Mouse (Mus musculus): ENCODE measurements around the gene Smug1.

The Smug1 gene

DNA sequence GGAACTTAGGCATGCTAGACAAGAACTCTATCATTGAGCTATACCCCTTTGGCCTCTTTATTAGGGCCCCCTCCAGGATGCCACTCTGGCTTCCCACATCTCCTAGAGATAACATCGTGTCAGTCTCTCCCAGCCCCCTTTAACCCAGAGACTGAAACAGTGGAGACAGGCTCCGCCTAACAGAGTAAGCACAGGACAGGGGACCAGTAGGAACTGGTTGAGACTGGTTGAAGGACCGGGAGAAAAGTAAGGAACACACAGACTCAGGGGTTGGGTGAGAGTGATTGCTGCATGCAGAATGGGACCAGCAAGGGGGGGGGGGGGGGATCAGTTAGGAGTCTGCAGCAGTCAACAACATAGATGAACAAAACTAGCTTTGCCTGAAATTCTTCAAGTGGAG is 22.7 kb downstream of the Smug1 start:
- DNase-seq: no peak

DNA sequence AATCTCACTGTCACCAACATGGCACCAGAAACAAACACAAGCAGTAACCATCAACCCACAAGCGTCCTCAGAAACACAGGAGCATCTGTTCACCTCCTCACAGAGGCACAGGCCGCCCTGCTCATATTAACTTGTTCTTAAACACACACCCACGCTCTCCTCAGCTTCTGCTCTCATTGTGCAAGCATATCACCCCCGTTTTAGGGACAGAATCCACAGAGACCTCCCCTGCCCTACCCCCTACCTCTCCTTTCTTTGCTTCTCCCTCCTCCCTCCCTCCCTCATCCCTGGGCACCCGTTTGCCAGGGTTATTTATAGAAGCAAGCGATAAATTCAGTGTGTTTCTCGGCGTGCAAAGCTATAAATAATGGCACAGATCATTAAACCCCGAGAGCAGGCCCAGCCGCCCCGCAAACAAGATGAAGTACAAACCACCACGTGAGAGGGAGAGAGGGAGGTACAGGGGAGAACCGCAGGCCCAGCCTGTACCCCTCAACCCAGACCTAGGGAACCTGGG is 31.4 kb downstream of the Smug1 start:
- no peak for DNase-seq

DNA sequence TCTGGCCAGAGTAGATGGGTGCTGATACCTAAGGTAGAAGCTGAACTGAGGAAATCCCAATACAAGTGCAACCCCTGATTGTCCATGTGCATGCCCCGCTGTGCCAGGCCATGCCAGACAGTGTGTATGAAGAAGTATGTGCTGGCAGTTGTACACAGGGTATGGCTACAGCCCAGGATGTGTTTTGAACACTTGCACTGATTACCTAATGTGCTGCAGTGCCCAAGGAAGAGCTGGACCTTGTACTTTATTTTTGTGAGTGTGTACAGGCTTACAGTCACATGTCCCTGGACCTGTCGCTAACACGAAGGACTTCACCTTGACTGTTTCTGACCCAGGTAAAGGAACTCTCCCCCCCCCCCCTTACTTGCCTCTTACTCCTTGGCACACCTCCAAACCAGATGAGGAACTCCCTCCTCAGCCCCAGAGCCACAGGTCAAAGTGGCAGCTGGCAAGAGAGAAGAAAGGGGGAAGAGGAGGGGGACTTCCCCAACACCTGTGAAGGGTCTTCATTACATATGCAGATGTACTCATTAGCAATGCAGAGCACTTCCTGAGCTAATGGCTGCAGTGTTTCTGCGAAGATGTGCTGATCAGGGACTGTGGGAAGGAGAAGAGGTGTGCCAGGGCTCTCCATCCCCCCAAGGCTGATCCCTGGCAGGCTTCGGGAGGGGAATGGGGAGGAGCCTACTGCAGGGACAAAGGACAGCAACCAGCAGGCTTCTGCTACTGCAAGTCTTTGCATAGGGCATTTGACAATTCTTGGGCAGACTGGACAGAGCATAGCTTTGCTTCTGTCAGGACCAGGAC is 32.4 kb downstream of the Smug1 start:
- DNase-seq: no peak

DNA sequence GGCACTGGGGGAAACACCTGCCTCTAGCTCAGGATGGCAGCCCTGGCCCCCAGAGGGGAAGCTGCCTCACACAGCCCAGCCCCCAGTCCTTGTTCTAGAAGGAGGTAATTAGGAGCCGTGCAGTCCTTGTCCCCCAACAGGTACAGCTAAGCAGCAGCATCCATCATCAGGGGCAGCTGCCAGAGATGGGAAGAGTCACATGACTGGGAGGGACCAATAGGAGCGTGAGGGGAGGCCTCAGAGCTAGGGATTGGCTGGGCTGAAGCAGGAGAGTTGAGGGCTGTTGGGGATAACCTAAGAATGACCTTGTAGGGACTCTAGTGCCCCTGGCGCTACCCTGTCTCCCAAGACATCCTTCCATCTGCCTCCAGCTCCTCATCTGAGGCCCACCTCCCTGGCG is 33.1 kb downstream of the Smug1 start:
- no peak for DNase-seq

DNA sequence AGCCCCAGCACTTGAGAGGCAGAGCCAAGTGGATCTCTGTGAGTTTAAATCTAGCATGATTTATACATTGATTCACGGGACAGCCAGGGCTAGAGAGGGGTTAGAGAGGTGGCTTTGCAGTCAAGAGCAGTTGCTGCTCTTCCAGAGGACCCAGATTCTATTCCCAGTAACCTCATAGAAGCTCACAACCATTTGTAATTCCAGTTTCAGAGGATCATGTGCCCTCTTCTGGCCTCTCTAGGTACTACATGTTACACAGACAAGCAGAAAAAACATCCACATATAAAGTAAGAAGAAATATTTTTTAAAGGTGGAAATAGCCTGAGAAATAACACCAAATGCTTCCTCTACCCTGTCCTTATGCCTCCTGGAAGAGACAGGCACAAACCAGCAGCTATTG is 36.2 kb downstream of the Smug1 start:
- no peak for DNase-seq

DNA sequence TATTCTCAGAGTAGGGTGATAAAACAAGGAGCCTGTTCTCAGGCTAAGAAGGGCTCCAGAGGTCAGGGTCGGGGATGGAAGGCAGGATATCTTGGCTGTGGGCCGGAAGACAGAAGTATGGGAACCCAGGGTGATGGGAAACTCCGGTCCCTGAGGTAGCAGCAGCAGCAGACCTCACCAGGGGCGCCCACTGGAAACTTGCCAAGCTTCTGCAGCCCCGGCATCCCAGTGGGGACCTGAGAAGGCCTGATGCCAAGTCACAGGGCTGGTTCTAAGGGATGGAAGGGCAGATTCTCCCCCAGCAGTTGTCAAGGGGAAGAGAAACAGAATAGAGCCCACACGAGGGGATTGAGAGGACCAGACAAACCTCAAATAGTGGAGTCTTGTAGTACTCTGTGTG is 37.6 kb downstream of the Smug1 start:
- no peak for DNase-seq

DNA sequence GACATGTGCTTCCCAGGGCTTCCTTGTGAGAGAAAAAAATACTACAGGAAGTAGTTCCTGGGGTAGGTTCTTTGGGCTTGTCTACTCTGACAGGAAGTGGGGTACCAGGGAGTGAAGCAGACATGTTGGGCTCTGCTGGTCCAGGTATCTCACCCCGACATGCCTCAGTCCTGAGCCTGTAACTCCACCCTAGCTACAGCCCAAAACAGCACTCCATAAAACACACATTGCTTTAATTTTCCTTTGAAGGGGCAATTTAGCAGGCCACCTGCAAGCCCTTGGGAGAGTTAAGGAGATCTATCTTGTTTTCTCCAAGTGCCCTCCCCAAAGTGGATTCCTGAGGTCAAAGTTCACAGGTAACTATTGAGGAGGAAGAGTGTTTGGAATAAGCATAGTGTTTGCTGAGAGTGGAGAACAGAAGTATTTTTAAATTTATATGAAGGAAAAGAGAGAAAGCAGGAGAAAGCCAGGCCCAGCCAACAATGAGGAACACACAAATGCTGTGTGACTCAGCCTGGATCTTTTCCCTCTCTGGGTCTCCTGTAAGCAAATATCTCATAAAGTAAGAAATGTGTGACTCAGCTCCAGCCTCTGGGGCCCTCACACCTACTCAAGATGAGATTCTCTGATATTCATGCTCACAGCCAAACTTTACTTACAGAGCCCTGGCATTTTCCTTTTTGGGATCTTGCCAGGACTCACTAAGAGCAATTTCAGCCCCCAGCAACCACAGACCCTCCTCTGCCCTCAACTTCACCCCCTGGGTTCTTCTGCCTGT is 38.6 kb downstream of the Smug1 start:
- no peak for DNase-seq

DNA sequence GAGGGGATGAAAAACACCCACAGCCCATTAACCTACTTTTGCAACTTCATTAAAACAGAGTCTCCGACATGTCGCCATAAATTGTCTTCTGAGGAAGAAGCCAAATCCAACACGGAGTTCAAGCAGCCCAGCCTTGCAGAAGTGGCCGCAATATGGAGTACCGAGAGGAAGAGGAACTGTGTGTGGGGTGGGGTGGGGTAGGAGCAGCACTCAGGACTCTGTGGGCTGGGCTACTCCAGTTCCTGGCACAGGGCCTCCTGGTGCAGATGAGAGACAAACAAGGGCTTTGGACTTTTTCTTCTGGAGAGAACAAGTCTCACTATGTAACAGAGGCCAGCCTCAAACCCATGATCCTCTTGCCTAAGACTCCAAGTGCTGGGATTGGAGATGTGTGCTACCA is 40.9 kb downstream of the Smug1 start:
- no peak for DNase-seq

DNA sequence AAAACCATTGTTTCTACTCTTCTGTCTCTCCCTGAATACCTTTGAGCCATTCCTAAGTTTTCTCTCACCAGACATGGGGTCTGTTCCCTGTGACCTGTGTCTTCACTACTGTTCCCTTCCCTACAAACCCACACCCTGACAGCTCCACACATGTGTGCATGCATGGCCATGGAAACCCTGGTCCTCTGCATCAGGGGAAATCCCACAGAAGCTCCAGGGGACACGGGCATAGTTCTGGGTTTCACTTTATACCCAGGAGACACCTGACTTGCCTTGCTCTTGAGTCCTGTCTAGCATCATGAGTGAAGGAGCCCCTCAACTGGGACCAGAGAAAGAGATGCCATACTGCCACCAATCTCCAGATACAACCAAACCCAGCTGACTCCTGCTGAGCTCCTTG is 42.6 kb downstream of the Smug1 start:
- DNase-seq: no peak

DNA sequence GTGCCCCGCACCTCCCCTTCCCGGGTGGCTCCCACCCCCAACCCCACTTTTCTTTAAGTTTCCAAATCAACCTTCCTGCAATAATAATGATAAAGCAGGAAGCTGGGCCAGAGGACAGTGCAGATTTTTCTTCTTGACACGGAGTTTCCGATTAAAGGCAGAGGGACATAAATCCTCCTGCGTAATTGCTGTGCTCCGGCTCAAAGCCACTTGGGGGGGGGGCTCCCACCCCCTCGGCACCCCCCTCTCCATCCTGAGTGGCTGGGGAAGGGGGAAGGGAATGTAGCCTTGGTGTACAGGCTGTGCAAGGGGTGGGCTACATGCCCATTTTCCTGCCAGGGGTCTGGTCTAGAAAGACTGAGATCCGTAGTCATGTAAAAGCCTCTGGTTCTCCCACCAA is 43.5 kb downstream of the Smug1 start:
- no peak for DNase-seq

DNA sequence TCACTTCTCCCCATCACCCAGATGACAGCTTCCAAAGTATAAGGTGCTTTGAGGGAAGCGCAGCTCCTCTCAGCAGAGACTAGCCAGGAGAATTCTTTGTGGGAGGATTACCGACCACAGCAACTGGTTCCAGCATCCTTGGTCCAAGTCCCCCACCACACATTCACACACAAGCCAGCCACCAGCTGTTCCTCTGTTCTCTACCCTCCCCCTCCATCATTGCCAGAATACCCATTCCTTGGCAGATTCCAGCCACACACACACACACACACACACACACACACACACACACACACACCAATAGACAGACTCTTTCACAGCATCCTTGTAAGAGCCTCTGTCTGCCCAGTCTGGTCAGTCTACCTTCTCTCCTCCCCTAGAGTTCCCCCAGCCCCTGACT is 44.5 kb downstream of the Smug1 start:
- DNase-seq: no peak

DNA sequence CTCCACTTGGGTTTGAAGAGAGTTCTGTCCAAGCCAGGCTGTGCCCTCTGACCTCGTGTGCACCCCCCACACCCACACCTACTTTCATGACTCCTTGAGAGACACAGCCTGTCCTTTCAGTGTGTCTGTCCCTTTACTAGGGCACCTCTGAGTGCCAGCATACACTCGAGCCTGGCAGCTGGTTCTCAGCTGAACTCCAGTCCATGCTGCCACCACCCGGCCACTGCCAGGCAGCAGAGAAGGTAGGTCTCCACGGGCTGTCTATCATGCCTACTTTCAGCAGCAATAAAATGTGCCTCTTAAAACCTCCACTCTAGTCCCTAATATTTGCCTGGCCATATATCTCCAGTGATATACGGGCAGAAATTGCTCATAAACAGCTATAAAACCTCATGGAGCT is 45.5 kb downstream of the Smug1 start:
- peak; percentile 8 to 9 for DNase-seq

DNA sequence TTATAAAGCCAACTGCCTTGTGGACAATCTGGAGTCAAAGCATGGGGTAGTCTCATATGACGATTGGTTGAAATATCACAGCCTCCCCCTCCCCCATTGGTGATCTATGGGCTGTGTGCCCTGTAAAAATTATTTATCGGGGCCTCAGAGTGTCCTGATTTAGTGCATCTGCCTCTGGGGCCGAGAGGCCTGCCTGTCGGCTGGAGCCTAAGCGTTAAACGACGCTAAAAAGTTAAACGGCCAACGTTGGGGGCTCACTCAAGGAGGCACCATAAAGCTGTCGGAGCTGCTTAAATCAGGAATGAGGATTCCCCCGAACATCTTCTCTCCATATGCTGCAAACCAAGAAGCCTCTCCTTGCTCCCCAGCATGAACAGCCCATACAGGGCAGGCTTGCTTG is 46.3 kb downstream of the Smug1 start:
- DNase-seq: no peak

DNA sequence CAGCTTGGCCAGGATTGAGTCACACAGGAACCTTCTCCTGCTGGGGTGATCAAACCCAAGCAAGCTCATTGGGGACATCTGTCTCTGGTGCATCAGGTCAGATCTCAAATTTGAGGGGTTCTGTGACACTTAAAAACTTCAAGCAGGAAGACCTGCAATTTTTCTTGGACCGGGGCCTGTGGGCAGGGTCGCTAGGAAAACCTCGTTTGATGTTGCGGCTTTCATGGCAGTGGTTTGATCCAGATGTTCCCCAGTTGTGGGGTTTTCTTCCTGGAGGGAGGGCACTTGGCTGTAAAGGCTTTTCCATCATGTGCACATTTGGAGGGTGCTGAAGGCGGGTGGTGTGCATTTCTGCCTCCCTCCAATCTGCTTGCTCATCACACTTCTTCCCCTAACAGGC is 51.2 kb downstream of the Smug1 start:
- DNase-seq: no peak

DNA sequence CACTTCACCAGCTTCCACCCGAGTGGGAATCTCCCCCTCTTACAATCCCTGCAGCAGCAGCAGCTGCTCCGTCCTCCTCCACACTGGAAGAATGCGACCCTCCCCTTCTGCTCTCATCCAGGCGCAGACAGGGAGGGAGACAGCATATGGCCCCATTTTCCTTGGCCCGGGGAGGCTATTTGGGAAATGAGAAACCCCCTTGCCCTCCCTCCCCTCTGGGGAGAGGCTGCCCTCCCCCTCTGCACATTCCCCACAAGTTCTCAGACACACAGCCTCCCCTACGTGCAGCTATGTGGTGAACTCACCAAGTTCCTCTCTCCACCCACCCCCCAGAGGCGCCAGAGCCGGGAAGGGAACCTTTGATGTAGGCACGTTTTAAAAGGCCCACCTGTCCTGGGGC is 51.6 kb downstream of the Smug1 start:
- DNase-seq: no peak

DNA sequence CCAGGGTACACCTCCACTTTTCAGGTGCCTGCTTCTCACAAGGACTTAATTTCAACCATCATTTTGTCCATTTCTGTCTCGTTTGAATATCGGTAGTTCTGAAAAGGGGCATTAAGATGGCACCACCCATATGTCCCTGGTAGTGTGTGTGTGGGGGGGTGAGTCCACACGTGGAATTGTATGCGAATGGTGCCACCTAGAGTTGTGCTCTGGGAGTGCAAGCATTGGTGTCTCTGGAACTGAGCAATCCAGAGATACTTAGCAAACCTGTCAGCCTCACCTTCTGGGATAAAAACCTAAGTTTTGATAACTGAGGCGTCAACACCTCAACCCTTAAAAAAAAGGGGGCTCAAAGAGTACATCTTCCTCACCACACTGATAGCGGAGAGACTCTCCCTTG is 53.8 kb downstream of the Smug1 start:
- no peak for DNase-seq

DNA sequence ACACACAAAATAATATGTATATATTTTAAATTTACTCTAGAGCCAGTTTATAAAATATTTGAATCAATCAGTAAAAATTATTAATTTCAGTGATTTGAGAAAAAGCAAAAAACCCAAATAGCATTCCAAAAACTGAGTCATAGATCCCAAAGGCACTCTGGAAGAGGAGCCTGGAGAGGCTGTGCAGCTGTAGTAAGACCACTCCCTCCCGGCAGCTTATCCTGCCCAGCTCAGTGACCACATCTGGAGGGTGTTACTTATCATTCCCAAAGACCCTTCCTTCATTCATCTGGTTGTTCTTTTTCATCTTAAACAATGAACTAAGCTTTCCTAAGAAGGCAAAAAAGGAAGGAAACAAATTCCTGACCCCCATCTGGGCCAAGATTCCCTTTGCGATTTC is 54.6 kb downstream of the Smug1 start:
- DNase-seq: no peak

DNA sequence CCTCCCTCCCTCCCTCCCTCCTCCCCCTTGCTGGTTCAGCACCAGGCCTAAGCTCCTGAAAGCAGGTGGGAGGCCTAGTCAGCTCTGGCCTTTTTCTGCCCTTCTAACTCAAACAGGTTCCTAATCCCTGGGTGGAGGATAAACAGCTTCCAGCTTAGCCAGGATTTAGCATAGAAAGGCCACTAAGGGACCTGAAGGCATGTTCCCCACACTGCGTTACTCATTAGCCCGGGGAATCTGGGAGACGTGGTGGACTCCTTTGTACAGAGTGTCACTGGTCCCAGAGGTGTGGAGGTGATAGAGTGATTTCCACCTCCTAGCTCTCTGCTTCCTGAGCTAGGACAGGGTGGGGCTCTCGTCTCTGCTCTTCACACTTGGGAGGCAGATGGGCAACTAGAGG is 57.0 kb downstream of the Smug1 start:
- no peak for DNase-seq

DNA sequence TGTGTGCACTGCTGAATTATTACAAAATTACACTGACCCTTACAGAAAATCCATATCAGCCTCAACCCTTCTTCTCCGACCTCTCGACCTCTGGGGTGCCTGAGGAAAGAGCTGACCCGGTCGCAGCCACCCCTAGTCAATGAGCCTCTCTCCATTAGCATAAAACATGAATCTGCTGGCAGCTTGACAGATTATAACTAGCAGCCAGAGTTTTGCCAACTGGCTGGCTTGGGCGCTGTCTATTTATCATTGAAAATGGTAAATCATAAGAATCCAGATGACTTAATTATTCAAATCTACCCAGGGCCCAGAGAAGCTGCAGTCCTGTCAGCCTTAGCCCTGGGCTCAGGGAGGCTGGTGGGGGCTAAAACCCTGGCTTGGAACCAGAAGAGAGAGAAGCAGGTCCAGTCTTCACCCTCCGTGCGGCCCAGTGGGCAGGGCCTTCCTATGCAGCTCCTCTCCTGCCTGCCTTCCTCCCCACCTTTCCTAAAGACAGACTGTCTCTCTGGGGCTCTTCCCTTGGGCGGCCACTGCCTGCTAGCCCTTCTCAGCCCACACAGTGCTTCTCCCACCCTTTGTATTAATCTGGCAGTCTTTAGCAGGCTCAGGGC is 58.7 kb downstream of the Smug1 start:
- DNase-seq: no peak

DNA sequence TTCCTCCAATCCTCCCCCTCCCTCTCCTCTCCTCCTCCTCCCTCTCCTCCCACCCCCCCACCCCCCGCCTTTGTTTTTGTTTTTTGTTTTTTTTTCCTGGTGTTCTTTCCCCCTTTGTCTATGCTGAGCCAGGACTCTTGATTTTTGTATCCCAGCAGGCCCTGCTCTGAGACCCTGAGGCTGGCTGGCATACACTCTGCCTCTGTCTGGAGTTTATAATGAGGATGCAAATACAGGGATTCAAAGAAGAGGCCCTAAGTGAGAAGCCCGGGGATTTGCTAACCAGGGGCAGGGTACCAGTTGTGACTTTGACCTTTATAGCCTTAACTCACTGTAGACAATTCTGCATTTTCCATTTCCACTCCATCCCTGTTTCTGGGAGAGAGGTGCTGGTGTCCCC is 60.7 kb downstream of the Smug1 start:
- no peak for DNase-seq

Measured in cerebellum, postnatal 36 days (tissue).